Mouse (Mus musculus) heart, postnatal 10 days (tissue): ENCODE measurements around the gene Aldob. TPM values are rescaled to one million over a fixed set of nuclear protein-coding genes. Genes with fewer than 3 reads are reported as not detected.
A peak's percentile ranks its signal among the peaks of the same experiment; 100 is the strongest.

Experiments used
- DNase-seq, 2 experiments: peaks; one replicate each; pipeline ENCODE4 v3.0.0; 2021
- intact Hi-C: fragments of 180-260 bp; cut with DNase I; formaldehyde crosslinking; loops from one replicate; pipeline ENCODE4 v1.15.1; 2025
- total RNA-seq, 2 experiments: library from RNA; stranded (reverse); gene quantifications; 2 replicates each; pipeline ENCODE4 v1.2.3; 2021

Gene Aldob
- total RNA-seq = under 1 TPM in 1 of 2 experiments, not detected in 1; 0.22 TPM

DNA sequence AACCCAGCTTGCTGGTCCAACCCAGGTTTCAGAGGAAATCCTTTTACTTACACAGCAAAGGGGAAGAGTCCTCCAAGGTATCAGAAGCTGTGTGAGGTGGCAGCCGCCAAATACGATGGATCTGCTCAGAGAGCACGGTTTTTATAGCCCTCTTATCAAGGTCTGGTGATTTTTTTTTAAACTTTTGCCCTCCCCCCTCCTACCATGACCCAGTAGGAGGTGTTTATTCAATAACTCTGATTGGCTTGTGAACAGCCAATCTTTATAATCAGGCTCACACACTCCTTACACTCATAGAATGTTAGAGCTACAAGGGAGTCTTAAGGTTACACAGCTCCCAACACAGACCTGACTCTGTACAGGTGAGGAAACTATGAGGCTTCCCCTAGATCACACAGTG lies at the start of gene Aldob:
Gene Aldob (minus strand): TSS at position 164 of the 400 bp plus-strand sequence.
- no peak for DNase-seq
- intact Hi-C loops = no loop called here

DNA sequence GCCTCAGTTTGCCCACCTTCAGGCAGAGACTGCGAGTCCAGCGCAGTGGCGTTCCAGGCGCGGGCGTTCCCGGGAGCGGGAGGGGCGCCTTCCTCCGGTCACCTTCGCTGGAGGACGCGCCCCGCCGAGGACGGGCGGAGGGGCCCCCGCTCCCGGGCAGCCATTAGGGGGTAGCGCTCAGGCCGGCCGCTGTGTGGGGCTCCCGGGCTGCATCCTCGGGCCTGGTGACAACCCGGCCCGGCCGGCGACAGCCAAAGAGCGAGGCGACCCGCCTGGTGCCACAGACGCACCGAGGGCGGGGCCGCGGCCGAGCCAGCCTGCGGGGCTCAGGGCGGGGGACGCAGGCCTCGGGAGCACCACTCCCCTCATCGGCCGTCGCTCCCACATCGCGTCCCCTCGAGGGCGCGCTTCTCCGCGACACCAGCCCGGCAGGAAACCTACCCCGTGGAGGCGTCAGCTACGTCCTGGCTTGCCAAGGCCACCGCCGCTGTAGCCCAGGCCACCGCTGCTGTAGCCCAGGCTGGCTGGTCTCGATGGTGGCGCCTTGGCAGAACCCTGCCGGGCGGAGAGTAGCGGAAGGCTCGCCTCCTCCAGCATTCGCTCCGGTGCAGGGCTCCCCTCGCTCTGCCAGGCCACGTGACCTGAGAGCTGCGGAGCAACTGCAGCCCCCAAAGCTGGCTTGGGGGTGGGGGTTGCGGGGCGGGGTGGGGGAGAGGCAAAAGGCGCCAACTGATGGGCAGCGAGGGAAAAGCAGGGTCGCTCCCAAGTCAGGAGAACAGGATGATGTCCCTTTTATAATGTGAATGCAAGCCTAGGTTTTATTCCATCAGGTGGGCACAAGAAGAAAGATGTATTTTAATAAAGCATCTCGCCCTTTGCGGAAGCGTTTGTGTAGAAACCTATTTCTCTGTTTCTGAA lies 48.1 kb upstream of the Aldob start, which contains the start of gene Tmem246:
Gene Tmem246 (minus strand): TSS at position 694 of the 918 bp plus-strand sequence.
- peak; percentile 84 to 86 for DNase-seq
- intact Hi-C loops = loop anchor here (2.0 kb wide), 2 partner anchors 31 to 73 kb away; no protein-coding TSS in a partner anchor

DNA sequence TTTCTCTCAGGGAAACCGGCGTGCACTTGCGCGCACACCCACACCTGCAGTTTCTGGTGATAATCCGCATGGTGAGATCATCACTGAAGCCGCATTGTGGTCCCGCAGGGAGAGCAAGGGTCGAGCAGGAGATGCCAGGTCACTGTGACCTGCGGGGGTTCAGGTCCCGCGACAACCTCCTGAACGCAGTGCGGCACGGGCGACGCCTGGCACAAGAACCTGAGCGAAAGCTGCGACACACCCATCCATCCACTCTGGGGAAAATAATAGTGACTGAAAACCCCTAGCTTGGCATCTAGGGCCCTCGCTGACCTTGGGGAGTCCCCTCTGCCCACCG lies 47.5 kb upstream of the Aldob start:
- intact Hi-C loops = loop anchor here (2.0 kb wide), 1 partner anchor 30 kb away; no protein-coding TSS in a partner anchor
- no peak for DNase-seq

DNA sequence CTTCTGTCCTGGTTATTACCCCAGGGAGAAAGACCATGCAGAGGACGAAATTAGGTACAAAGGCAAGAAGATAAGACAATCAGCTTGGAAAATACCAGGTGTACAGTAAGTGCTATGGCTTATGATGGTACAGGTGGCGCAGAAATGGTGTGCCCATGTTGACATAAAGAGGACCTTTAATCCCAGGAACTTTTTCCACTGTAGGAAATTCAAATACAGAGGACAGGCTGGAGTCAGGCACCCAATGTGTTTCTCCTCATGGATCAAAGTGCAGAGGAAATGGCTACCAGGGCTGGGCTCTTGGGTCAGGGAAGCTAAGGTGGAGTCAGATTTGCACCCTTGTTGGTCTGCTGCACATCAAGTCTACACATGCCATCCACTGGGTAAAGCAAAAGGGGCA lies 40.8 kb upstream of the Aldob start:
- intact Hi-C loops = no loop called here
- no peak for DNase-seq

DNA sequence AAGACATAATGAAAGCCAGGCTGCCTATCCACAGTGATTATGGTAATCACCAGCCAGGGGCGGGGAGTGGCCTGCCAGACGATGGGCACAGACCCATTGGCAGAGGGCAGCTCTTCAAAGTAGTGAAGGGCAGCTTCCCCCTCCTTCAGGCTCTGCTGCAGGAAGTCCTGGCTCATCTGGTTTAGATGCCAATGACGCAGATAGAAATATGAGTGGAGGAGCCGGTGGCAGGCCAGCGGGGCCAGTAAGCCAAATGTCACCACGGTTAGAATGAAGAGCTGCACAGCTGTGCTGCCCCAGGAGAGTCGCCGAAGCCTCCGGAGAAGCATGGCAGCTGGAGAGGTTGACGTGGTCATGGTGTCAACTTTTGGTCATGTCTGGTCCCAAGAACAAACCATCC lies 37.5 kb upstream of the Aldob start:
- DNase-seq = no peak
- intact Hi-C loops = no loop called here

DNA sequence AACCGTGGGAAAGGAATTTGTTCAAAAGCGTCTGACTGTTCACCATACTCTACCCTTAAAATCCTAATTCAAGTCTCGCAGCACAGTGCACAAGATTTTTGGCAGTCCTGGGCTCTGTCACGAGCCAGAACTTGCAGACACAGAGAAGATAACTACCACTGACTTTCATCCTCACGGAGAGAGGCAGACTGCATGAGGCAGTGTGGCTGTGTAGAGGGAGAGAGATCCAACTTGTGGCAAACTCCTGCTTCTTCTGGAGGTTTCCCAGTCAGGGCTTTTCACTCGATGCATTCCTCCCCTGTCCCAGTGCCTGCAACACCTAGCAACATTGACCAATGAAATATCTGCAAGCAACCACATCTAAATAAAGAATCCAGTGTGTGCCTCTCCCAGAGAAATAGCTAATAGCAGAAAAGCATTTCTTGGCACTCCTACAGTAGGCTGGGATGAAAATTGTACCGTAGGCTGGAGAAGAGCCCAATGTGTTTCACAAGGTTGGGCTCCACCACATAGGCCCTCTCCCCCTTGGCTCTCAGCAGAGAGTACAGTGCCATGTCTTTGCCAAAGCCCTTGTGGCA lies 36.3 kb upstream of the Aldob start:
- intact Hi-C loops = no loop called here

DNA sequence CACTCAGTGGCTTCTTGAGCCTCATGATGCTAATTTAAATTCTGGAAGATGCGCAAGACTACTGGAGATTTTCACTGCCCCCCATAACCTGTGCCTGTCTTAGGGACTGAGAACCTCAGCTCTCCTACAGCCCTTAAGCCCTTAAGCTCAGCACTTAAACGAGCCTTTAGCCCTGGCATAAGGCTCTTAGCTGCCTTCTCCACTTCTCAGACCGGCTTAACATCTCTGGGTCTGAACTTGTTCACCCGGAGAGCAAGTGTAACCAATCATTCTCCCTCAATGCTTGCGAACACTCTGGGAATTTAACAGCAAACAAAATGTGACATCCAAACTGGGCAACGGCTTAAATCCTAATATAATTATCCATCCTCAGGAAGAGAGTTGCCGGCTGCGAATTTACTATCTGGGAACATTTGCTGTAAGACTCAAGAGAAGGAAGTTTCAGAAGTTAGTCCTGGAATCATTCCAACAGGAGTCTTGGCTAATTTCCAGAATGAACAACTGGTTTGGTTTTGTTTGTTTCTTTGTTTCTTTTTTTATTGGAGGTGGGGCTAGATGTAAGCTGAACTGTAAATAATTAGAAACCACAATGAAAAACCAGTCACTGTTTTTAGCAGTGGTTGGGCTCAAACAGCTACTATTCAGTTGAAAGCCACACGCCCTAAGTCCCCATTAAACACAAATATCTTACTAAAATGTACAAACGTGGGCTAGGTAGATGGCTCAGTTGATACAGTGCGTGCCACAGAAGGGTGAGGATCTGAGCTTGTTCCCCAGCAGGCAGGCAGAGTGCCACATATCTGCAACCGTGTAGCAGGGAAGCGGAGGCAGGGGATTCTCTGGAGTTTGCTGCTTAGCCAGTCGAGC lies 34.9 kb upstream of the Aldob start:
- intact Hi-C loops = loop anchor here (1.0 kb wide), 1 partner anchor 47 kb away; no protein-coding TSS in a partner anchor
- DNase-seq = peak; percentile 36 to 54

More for the DNA sequence above, 36.3 kb upstream of the Aldob start:
- peak; percentile 69 to 71 for DNase-seq

DNA sequence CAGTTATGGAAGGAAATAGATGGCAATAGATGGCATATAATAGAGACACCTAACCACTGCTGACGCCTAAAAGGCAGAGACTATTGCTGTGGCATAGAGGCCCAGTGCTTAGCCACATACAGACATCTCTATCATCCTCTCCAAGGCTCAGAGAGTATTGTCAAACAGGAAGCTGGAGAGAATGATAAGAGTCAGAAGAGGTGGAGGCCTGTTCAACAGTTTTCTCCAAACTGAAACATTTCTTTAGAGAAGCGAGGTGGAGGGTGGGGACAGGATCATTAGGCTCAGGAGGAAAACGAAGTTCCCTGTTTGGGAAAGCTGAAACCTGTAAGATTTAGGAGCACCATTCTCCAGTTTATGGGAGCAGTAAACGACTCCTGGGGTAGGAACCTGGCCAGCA lies 31.9 kb upstream of the Aldob start:
- no peak for DNase-seq
- intact Hi-C loops = no loop called here

DNA sequence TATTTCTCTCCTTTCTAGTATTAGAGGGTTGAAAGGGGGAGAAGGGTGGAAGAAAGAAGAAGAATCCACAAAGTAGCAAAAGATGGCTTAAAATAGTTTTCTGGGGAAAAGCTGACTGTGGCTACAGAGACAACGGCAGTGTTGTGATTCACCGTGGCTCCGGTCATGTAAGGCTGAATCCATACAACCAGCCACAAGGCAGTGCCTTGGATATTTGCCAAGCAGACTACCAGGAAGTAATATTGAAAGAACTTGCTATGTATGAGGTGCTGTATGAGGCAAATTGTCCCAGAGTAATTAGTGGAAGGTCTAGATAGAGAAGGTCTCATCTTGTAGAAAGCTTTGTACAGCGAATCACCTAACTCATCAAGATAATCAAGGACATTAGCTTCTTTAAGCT lies 22.8 kb upstream of the Aldob start:
- intact Hi-C loops = no loop called here
- DNase-seq = no peak

DNA sequence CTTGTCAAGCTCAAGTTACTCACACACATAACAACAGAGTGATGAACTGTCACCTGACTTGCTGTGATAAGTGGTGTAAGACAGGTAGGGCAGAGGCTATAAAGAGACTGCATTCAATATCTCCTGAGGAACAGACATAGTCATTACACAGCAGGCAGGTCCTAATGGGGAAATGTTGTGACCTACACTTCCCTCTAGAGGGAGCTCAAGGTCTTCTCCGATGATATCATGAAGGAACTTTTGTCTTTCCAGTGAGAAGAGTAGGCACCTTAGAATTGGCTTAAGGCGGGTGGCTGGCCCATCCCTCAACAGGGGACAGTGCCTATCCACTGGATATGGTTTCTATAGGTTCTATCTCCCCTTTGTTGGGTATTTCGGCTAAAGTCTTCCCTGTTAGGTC lies 18.3 kb upstream of the Aldob start:
- DNase-seq = peak; percentile 79 to 82
- intact Hi-C loops = loop anchor here (1.0 to 2.0 kb wide), 2 partner anchors 29 to 60 kb away; partner anchors contain the start of gene Tmem246

DNA sequence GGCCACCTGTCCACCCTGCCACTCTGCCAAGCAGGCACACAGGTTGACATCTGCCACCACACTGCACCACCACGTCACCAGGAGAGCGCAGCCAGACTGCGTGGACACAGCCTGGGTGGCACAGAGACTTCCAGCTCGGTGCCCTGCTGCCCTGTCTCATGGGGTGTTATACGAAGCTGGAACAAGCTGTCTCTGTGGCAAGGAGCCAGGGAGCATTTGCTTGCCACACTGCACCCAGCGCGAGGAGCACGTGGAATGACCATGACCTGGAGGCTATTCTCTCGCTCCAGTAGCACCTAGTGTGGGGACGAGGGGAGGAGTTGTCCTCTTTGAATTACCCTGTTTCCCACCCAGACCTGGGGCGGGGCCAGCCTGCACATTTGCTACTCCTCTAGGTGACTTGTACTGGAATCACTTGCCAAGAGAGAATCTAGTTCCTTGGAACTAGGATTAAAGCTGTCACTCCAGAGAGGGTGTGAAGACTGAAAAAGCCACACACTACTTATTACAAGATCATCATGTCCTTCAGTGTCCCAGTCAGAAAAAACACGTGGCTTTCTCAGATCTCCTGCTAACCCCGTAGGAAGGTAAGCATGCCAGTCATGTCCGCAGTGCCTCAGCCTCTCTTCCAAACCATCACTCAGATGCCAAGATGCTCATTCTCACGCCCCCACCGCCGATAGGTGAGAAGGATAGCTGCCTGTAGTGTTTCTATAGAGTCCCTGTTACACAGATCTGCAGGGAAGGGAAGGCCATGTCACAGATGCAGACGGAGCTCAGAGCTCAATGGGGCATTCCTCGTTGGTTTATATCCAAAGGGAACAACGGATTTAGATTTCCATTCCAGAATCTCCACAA lies 10.8 kb upstream of the Aldob start:
- intact Hi-C loops = no loop called here
- DNase-seq = peak; percentile 57 to 61

DNA sequence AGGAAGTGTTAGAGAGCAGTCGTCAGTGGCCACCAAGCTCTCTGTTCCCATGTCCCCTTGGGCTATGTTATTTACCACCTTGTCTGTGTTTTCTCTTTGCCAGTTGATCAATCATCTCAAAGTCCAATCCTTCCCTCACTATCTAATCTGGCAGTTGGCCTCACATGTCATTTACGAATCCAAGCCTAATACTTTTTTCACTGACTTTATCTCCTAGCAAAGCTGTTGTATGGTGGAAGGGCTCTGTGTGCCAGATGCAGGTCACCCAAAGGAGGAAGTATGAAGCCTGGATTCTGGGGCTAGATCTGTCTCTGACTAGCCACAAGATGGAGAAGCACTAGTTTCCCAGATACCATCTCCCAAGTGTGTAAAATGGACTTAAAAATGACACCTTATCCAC lies 8.8 kb upstream of the Aldob start:
- no peak for DNase-seq
- intact Hi-C loops = no loop called here

DNA sequence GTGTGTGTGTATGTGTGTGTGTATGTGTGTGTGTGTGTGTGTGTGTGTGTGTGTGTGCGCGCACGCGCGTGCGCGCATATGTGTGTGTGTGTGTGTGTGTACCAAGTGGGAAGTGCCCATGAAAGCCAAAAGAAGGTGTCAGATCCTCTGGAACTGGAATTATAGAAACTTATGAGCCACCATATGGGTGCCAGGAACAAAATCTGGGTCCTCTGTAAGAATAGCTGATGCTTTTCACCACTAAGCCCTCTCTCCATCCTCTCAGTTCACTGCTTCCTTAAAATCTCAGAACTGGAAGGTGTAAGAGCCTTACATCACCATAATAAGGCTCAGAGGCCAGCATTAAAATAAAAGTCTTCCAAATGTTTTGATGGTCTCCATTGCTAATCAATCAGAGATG lies 8.0 kb upstream of the Aldob start:
- intact Hi-C loops = no loop called here
- no peak for DNase-seq

DNA sequence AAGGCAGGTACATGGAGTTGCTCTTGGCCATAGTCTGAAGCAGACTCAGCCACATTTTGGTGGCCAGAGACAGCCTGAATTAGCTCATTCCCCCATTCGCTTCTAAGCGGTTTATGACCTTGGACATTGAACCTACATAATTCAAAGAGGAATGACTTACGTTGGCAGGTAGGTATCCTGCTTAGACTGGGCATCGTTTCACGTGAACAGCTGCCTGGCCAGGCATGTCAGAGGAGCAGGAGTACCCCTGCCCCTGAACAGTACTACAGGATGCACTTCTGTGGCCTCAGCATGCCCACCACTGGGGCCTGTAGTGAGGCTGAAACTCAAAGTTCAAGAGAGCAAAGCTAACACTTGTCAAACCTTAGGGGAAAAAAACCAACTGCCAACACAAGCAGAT lies 4.0 kb upstream of the Aldob start:
- intact Hi-C loops = no loop called here

DNA sequence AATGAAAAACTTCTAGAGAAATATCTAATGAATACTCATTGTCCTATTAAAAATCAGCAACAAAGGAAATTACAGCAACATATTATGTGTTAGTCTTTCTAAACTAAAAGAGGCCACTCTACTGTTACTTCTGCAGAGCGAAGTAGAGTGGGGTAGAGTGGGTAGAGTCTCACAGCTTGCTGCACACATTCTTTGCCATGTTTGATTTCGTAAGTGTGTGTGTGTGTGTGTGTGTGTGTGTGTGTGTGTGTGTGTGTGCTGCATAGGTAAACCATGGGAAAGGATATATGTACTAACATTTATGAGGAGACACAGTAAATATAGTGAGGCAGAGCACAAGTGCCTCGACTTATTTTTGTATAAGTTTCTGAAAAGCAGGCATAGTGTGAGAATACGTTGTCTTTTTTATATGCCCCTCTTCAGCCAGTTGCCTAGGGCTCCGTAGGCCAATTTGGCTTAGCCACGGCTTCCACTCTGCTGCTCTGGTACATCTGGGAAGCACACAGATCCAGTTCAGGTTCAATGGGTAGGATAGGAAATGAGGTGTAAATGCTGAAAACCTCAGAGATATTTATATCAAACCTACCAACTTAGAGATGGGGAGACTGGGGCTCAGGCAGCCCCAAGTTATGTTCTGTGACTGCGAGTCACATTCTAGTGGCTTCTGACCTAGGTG lies 1.7 kb downstream of the Aldob start:
- no peak for DNase-seq
- intact Hi-C loops = no loop called here

More for the DNA sequence above, 4.0 kb upstream of the Aldob start:
- no peak for DNase-seq

DNA sequence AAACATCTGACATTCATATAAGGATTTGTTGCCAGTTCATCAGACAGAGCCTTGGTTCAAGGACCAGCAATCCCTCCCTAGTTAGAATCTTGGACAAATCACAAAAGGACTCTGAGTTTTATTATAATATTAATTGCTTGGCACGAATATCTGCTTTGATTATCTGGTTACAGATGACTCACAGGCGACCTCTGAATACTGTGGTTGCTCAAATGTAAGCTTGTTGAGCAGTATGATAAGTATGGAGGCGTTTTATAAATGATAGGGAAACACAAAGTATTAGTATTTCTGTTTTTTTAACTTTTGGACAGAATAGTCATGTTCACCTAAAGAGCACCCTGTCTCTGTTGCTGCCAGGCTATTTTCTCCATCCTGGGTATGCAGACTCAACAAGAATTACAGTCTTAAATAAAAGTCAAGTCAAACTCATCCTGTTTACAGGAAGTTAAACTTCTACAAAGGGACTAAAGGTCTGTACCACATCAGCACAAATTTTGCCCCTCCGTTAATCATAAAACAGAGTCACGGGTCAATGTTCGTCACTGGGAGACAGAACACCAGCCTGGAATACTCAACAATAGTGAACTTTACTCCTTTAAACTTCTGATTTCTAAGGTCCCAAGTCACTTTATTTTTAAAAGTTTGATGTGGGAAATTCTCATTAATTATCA lies 2.3 kb downstream of the Aldob start:
- DNase-seq = no peak
- intact Hi-C loops = no loop called here

DNA sequence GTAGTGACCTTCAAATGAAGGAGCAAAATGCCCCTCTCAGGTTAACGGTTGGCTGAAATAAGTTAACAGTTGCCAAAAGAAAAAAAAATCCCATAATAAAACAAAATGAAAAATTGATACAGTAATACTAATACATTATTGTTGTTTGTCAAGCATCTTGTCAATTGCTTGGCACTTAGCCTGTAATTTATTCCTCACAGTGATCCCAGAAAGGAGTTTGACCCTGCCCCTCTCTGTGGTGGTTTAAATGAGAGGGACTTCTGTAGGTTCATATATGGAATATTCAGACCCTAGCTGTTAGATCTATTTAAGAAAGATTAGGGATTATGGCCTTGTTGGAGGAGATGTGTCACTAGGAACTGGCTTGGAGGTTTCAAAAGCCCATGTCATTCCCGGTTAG lies 3.3 kb downstream of the Aldob start:
- intact Hi-C loops = no loop called here

DNA sequence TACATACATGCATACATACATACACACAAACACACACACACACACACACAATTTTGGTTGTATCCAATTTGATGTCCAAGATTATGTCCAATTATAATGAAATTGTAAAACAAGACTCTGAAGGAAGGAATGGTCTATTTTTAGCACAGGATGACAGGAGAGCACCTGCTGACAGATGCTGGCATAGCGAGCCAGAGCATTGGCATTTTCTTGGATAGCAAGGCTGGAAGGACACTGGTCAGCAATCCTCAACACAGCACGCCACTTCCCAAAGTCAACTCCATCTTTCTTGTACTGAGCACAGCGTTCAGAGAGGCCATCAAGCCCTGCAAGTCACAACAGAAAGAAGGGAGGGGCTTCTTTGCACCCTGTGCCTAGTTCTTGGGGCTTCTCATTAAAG lies 8.4 kb downstream of the Aldob start:
- intact Hi-C loops = no loop called here
- peak; percentile 14 to 16 for DNase-seq

More for the DNA sequence above, 3.3 kb downstream of the Aldob start:
- DNase-seq = no peak

DNA sequence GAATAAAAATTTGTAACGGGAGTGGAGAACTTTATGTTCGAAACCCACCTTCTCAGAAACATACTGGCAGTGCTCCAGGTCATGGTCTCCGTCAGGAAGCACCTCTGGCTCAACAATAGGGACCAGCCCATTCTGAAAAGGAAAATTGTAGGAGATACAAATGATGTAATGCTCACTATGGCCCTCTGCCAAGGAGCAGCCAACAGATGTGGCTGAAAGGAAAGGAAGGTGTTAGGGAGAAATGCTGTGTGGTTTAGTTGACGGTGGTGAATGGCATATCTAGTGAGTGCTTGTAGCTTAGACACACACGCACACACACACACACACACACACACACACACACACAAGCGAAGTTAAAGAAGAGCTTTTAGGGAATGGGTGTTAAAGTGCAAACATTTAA lies 9.7 kb downstream of the Aldob start:
- intact Hi-C loops = no loop called here
- peak; percentile 31 to 36 for DNase-seq
